Mouse (Mus musculus): ENCODE measurements around the gene Gm20422.
"Not testable (repeated sequence)": the region's sequence is repeated elsewhere in the genome, so short reads cannot be mapped to it uniquely, and the experiment has no call there.

The Gm20422 gene

DNA sequence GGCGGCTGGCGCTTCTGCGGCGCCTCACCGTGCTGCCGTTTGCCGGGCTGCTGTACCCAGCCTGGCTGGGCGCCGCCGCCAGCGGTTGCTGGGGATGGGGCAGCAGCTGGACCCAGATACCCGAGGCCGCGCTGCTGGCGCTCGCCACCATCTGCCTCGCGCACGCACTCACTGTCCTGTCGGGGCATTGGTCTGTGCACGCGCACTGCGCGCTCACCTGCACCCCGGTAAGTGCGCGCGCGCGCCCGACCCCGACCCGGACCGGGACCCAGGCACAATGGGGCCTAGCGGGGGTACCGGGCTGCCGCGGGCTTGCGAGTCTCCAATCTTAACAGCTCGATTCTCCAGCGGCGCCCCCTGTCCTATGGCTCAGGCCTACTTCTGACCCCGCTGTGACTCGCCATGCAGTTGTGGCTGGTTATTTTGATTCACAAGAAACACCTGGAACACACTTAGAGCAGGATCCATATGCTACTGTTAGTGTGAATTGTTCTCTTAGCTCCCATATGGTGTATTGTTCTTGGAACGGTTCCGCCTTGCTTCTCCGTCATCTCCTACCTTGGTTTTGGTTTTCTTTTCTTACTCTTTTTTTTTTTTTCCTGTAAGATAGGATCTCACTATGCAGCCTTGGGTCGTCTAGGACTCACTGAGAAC is 16.9 kb upstream of the Gm20422 start:
- DNase-seq: no peak

DNA sequence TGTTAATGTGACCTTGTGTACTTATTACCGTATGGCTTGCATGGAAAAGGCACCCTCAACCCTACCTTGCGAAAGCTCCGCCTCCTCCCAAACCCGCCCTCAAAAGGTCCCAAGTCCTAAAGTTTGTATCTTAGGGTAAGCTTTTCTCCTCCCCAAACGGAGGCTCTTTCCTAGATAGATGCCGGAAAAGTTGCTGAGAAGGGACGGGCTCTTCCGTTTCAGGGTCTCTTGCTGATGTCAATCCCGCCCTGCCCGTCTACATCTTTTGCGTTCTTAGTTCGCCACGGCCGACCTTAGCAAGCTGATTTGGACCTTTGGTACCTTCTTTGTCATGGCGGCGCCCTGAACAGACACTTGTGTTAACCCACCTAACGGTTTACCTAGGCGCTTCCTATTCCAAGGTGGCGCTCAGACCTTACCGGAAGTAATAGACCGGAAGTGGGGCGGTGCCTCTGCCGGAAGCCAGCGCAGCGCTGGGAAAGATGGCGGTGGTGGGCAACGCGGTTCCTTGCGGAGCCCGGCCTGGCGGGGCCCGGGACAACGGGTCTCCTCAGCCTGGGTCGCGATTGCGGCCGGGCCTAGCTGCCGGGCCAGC is 16.2 kb upstream of the Gm20422 start, which contains the start of the genes Atp13a1 and Zfp866:
Gene Atp13a1 (plus strand): TSS at position 391 of the 595 bp plus-strand sequence.
Gene Zfp866 (minus strand): TSS at position 406 of the 595 bp plus-strand sequence.
- peak; percentile 90 for DNase-seq

DNA sequence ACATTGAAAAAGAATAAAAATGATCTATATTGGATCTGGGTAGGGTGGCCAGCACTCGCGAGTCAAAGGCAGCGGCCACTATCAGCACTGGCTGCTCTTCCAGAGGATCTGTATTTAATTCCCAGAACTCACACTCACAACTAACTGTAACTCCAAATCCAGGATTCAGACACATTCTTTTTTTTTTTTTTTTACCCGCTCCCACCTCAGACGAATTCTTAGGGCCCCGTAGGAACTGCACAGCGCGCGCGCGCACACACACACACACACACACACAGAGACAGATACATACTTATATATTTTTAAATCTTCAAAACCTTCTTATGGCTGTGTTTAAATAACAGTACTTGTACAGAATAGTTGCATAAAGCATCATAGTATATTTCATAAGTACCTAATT is 15.7 kb upstream of the Gm20422 start:
- DNase-seq: no peak

DNA sequence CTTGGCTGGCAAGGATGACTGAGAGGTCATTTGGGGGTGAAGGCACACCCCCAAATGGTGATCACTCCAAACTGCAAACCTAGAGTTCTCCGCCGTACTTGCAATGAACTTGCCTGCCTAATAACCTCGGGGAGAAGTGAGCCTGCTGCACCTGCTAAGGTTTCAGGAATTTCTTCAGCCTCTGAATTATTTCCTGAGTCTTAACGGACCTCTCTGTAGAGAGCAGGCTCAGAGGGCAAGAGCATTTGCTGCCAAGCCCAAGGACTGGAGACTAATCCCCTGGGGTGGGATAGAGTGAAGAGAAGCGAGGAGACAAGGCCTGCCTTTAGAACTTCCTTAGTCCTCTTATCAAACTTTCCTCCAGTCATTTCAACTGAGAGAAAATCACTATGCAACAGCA is 15.0 kb upstream of the Gm20422 start:
- peak; percentile 16 for DNase-seq

DNA sequence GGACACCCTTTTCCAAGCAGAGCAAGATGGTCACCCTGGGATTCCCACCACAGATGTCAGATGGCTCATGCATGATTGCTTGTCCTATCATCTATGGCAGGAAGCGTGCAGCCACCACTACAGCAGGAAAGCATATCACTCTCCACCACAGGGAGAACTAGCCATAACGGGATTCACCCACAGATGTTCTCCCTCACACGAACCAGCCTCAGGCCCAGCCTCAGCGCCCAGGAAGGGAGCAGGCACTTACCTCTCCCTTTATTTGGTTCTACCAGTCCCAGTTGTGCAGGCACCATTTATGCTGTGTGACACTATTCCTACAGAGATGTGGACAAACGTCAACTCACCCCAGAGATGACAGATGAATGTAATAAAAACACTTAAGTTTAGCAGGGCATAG is 14.4 kb upstream of the Gm20422 start:
- DNase-seq: peak; percentile 5

DNA sequence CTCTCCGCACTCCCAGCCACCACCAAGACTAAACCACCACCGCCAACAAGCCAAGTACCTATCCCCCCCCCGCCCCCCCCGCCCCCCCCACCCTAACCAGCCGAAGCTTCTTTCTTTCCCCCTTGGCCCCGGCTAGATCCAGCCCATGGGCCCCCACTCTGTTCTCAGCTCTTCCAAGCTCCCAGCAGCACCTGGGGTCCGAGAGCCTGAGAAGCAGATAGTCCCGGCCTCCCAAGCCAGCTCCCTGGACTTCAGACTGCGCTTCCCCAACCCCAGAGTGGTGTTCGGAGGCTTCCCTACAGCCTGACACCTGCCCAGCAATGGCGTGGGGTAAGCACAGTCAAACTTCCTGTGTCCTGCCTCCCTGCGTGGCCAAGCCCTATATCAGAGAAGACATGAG is 2.4 kb upstream of the Gm20422 start:
- DNase-seq: no peak

DNA sequence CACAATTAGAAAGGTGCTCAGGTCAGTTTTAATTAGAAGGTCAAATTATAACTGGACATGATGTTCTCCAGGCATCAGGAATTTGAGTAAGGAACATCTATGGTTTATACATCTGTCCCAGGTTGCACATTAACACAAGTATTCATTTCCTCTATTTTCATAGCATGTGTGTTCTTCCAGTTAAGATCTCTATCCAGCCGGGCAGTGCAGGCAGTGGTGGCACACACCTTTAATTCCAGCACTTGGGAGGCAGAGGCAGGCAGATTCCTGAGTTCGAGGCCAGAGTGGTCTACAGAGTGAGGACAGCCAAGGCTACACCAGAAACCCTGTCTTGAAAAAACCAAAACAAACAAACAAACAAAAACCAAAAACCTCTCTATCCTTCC is 456 bp upstream of the Gm20422 start:
- peak; percentile 15 for DNase-seq

DNA sequence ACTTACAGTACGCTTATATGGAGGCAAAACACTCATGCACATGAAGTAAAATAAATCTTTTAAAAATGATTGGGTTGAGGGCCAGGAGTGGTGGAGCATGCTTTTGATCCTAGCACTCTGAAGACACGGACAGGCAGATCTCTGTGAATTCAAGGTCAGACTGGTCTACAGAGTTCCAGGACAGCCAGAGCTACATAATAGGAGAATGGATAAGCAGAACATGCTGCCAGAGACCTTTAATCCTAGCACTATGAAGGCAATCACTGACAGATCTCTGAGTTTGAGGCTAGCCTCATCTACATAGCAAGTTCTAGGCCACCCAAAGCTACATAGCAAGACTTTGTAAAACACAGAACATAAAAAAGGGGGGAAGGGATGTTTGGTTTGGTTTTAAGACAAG is 2.6 kb downstream of the Gm20422 start:
- DNase-seq: no peak

DNA sequence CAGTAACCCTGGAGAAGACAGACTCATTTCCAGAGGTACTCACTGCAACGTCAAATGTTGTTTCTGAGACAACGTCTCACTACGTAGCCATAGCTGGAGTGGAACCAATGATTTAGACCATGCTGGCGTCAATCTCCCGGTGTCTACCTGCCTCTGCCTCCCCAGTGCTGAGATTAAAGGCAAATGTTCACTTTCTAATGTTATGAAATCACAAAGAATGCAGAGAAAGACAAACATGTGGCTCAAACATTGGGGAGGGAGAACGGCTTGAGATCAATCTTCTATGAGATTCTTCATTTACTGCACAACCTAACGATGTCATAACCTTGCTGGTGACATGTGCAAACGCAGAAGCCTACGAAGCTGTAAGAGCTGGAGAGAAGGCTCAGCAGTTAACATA is 3.5 kb downstream of the Gm20422 start:
- no peak for DNase-seq

DNA sequence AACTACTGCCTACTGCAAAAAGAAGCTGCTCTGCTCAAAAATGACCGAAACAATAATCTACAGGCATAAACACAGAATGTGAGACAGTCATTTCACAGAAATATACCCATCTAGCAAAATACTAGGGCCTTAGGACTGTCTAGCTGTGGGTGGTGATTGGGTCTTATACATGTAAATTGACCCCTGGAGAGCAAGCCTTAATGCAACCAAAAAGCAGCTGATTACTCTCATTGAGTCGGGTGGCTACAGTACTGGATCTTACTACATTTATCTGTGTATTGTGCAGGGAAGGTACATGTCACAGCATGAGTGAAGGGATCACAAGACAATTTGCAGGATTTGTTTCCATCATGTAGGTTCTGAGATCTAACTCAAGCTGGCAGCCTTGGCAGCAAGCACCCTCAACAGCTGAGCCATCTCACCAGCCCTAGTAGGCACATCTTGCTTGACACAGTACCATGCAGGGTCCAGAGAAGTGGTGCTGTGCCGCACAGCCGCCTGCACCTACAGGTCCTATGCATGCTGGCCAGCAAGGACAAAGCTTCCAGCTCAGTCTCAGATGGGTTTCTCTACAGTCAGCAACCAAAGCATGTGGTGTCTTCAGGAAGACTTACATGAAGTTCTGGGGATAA is 12.8 kb downstream of the Gm20422 start:
- no peak for DNase-seq

DNA sequence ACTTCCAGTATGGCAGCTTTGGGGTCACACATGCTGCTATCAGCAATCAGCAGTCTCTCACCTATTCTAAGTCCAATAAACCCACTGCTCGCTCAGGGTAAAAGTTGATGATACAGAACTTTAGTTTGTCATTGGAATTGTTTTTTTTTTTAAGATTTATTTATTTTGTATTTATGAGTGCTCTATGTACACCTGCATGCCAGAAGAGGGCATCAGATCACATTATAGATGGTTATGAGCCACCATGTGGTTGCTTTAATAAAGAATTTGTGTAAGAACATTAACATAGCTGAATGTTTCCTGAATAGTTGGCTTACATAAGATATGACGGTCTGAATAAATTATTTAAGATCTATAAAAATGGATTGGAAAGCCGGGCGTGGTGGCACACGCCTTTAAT is 16.4 kb downstream of the Gm20422 start:
- no peak for DNase-seq

DNA sequence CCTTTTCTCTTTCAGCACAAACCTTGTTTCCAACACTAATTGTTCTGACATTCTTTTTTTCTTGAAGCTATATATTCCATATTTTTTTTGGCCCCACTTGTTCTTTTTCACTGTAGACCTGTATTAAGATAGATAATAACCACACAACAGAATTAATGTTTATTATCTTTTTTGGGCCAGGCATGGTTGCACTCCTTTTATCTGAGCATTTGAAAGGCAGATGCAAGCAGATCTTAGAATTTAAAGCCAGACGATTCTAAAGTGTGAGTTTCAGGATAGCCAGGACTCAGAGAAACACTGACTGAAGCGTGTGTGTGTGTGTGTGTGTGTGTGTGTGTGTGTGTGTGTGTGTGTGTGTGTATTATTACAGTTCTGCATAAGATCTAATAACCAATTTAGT is 22.2 kb downstream of the Gm20422 start:
- no peak for DNase-seq

DNA sequence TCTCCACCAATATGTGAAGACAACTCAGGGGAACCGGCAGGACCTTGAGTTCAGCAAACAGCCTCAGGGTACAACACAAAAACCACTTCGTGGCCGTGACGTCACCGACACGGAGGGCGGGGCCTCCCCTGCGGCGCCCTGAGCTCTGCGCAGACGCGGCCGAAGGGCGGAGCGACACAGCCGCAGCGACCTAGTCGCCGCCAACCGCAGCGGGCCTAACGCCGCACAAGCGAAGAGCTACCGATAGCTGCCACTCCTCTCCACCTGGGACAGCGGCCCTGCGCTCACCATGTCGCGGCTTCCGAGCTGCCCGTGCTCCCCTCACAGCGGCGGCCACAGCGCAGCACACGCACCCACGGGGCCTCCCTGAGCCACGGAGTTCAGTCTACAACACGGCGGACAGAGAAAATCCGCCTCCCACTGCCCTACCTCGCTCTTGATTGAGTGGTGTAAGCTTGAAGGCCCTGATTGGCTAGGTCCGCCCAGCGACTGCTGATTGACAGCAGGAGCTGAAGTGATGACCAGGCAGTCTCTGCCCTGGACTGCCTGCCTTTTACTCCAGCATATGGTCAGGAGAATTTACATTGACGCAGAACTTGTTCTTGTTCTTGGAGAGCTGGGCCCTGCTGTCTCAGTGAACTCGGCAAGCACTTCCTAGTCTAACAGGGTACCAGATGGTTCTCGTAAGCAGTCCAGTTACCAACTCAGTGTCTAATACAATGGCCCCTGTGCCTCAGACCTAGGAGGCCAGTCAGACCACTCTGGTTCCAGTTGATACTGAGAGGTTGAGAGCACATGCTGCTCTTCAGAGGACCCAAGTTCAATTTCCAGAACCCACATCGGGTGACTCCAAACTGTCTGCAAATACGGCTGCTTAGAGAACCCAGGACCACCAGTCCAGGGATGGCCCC is 24.9 kb downstream of the Gm20422 start, which contains the start of gene Zfp963:
Gene Zfp963 (minus strand): TSS at position 427 of the 911 bp plus-strand sequence.
- DNase-seq: peak; percentile 95

DNA sequence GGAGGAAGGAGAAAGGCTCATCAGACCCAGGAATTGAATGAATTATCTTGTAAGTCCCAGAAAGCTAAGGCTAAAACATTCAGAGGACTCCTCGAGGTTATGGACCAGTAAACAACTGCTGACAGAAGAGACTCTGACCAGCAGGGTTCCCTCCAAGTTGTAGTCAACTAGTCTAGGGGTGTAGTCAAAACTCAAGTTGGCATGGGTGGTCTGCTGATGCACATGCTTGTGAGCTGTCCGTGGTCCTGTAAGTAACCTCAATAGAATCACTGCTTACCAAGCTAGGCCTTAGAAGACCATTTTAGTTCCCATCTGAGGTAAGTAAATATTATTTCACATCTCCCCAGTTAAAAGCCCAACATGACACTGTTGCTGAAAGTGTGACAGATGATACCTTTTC is 33.5 kb downstream of the Gm20422 start:
- DNase-seq: no peak

DNA sequence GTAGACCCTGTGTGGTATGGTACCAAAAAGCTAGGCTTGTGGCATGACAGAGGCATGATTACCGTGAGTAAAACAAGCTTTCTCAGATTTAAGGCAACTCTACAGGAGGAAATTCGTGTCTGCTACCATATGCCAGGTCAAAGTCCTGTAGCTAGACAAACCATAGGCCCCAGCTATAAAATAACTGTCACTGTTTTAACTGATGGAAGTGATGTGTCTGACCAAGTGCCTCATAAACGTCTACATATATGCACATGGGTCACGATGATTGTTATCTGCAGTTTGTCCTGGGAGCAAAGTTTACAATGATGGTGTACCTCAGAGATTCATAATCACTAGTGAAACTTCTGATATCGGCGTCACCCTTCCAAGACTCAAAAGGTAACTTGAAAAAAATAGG is 33.9 kb downstream of the Gm20422 start:
- no peak for DNase-seq

DNA sequence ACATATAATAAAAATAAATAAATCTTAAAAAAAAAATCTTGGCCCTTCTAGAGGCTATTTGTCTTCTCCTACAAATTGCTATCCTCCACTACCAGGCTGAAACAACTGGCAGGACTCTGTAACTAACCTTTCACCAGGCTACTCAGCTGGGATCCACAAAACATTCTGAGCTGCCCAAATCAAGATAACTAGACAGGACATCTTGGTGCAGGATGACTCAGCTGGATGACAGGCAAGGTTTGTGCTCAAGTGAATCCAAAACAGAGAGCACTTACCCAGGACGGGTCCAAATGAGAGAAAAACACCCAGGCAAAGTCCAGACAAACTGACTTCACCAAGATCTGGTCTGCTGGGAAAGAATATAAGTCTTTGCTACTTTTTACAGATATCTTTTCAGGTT is 39.2 kb downstream of the Gm20422 start:
- DNase-seq: no peak

DNA sequence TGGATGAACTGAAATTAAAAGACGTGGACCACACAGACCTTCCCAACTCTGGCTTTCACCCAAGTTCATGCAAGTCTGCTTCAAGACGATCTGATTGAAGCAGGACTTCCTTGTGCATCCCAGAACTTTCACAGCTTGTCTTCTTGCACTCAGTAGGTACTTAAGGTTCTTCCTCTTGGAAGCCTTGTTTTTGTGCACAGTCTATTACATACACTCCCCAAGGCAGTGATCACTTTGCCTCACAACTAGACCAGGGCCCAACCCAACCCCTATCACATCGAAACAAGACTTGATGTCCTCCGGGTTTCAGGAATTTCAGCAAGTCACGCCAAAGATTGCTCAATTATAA is 57.5 kb downstream of the Gm20422 start:
- no peak for DNase-seq

DNA sequence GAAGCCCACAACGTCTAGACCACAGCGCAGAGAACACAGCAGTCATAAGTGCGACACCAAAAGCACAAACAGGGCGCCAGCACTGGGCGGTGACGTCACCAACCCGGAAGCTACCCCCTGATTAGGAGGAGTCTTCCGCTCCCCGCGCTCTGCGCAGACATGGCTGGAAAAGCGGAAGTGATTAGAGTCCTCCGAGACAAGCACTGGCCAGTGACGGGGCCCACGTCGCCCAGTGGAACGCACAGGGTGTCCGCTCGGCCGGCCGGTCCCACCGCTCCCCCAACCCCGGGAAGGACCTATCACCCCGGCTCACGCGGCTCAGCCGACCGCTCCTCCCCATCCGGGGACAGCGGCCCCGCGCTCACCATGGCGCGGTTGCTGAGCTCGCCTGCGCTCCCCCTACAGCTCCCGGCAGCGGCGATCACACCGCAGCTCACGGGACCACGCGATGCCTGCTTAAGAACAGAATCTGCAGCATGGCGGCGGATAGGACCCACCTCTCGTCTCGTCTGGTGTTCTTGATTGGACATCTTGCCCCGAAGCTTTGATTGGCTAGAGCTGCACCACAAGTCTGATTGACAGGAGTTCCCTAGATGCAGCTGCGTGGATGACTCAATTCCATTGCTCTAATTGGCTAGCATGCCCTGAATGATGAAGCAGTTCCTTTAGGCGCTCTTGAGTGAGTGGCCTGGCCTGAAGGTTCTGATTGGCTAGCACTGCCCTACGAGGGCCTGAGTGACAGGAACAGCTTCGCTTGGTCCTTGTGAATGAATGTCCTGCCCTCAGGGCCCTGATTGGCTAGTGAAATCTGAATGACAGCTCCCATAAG is 58.1 kb downstream of the Gm20422 start:
- DNase-seq: peak; percentile 100

DNA sequence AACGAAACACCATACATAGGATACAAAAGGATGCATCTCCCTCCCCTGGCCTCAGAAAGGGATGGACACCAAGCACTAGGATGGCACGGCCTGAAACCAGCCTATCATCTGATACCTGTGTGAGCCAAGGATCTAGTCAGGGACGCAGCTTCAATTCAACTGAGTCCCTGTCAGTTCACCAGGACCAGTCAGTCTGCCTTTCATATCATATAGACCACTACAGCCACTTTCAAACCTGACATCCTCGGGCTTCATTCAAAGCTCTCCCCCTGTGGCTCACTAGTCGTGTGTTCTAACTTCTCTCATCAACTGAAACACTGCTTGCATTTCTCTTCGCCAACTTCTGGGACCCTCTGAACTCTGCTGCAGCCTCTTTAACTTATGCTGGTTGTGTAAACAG is 59.3 kb downstream of the Gm20422 start:
- DNase-seq: no peak

DNA sequence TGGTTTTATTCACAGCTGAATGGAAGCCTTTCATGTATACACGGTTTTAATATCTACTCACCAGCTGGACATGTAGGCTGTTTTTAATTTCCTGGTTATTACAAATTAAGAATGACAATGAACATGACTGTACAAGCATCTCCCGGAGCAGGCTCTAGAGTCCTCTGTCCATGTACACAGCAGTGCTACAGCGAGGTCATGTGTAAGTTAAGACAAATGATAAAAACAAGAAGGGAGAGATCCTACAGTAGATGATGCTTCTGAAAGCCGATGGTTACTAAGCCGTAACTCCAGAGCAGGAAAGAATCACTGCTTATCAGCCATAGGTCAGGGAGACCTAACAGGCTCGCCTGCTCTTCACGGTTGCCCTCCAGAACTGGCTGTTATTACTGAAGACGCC is 61.2 kb downstream of the Gm20422 start:
- no peak for DNase-seq

DNA sequence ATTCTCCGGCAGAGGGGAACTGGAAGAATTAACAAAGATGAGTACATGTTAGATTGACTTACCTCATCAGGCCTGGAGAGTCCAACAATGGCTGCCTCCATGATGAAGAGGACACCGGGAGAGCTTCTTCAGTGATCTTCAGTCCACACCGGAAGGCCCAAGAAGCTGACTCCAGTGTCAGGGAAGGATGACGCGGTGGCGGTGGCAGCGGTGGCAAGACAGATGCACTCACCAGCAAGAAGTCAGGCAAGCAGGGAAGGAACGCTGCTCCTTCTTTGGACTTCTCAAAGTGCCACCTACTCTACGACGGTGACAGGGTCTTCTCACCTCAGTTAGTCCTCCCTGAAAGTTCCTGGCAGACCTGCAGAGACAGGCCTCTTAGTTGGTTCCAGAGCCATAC is 64.1 kb downstream of the Gm20422 start, which contains the start of gene Zfp869:
Gene Zfp869 (minus strand): TSS at position 101 of the 400 bp plus-strand sequence.
- DNase-seq: not testable (repeated sequence)

DNA sequence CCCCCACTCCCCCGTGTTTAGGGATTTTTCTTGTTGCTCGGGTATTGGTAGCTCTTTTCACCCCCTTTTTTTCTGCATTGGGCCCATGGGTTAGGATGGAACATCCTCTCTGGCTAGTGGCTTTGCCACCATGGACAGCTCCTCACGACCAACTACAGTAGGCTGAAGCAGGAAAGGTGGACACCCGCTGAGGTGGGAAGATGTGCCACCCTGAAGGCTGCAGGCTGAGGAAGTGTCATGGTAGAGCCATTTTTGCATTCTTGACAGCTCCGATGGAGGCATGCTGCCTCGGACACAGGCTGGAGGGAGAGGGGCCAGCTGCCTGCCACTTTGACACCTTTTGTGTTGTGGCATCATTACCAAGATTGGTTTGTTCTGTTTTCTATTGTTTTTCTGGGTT is 72.9 kb downstream of the Gm20422 start:
- no peak for DNase-seq
